Mouse (Mus musculus): ENCODE results near the gene Heatr5b. TPM values are rescaled to one million over a fixed set of nuclear protein-coding genes. Genes with fewer than 3 reads are reported as not detected.
A peak's percentile ranks its signal among the peaks of the same experiment; 100 is the strongest.

Gene Heatr5b
- polyA plus RNA-seq, 1 experiment from 2014 or later = 16.0 TPM

DNA sequence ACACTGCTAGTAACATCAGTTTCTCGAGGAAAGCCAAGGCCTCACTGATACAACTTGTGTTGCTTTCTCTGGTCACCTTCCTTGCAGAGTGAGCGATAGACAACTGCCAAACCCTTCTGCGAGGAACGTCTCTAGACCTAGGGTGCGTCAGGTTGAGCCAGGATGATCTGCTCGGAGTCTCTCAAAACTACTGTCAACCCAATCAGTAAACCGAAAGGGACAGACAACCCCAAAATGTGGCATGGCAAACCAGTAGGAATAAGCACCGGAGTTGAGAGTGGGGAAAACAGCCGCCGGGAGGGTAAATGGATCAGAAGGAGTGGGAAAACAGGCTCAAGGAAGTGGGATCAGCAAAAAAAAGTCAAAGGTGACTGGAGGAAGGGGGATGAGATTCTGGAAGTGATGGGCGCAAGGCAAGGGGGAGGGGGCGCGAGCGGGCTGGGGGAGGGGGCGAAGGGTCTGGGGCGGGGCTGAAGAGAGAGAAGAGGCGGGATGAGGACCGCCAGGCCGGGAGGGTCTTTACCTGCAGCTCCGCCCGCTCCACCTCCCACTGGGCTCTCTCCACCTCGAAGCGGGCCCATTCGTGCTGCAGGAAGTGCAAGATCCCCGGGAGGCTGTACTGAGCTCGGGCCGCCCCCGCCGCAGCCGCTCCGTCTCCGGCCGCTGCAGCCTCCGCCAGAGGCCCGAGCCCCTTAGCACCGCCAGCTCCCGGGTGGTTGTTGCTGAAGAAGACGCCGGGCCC is 99.3 kb downstream of the Heatr5b start:
- Histone ChIP-seq H3K4me3 (peak overlapping the region; percentile 98), H3K36me3 (peaks cover 7% of the 10 kb centered on the region; the same call in 1 of the 2 replicates), H3K27ac (replicated peaks) (peak overlapping the region; percentile 98), H3K4me2 (peak overlapping the region; percentile 88), H3K9ac (peak overlapping the region; percentile 99), H3K4me1 (peaks cover 54% of the 10 kb centered on the region), H3K9me3 (no peaks in the 10 kb centered on the region), H3K27me3 (replicated peaks) (no peaks in the 10 kb centered on the region)
- under 1% methylated on average over 38 of the region's 39 CpGs for WGBS
- no peak; the same call in 1 of the 2 replicates for ATAC-seq (ENCODE audit: extremely low read depth, insufficient number of reproducible peaks, low FRiP score, low TSS enrichment)

DNA sequence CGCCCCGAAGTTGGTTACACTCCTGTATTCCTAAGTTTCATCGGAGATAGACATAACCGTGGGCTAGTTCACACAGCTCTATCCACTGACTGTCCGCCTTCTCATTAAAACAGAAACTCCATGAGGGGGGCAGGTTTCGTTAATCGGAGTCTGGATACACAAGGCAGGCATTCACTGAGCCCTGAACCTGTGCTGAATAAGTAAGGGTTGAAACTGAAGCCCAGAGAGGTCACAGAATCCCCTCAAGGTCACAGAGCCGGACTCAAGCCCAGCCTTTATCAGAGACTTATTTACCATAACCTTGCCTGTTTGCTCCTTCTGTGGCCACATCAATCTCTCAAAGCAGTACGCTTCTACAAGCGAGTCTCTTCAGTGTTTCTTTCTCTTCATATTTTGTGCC is 100.4 kb downstream of the Heatr5b start:
- H3K4me2 ChIP-seq = peak overlapping the region; percentile 88
- peak overlapping the region; percentile 98 for H3K4me3 ChIP-seq
- no peak for ATAC-seq (ENCODE audit: extremely low read depth, insufficient number of reproducible peaks, low FRiP score, low TSS enrichment)
- peaks cover 9% of the 10 kb centered on the region; the same call in 1 of the 2 replicates for H3K36me3 ChIP-seq
- H3K27ac ChIP-seq (replicated peaks) = peak overlapping the region; percentile 98
- peak overlapping the region; percentile 99 for H3K9ac ChIP-seq
- WGBS = 59% methylated on average over 10 of the region's 10 CpGs
- H3K9me3 ChIP-seq = no peaks in the 10 kb centered on the region
- no peaks in the 10 kb centered on the region for H3K27me3 ChIP-seq (replicated peaks)
- peaks cover 56% of the 10 kb centered on the region for H3K4me1 ChIP-seq

DNA sequence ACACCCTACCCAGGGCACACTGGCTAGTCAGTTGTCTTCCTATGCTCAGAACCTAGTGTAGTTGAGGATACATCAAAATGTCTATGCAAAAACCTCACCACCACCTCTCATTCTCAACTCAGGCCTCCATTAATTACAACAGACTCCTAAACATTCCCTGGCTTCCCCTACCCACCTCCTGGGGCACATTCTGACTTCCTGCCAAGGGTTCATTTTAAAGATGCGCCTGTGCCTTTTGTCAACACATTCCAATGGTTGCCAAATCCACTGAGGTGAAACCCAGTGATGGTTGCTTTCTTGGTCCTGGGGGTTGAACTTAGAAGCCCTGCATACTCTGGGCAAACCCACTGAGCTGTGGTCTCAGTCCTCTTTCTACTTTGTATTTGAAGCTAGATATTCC is 103.1 kb downstream of the Heatr5b start:
- peak overlapping the region; percentile 19; the same call in 1 of the 2 replicates for H3K9ac ChIP-seq
- no peaks in the 10 kb centered on the region for H3K9me3 ChIP-seq
- peaks cover 12% of the 10 kb centered on the region; the same call in 1 of the 2 replicates for H3K36me3 ChIP-seq
- H3K27me3 ChIP-seq (replicated peaks) = no peaks in the 10 kb centered on the region
- peaks cover 65% of the 10 kb centered on the region for H3K4me1 ChIP-seq
- H3K4me3 ChIP-seq = no peak overlapping the region; the same call in 1 of the 2 replicates
- 66% methylated on average over 1 of the region's 1 CpGs for WGBS
- no peak for ATAC-seq (ENCODE audit: extremely low read depth, insufficient number of reproducible peaks, low FRiP score, low TSS enrichment)
- 0 out of 2 replicates have a peak overlapping the region, but pooled peaks have one; percentile 11 for H3K4me2 ChIP-seq
- H3K27ac ChIP-seq (replicated peaks) = peak overlapping the region; percentile 36

DNA sequence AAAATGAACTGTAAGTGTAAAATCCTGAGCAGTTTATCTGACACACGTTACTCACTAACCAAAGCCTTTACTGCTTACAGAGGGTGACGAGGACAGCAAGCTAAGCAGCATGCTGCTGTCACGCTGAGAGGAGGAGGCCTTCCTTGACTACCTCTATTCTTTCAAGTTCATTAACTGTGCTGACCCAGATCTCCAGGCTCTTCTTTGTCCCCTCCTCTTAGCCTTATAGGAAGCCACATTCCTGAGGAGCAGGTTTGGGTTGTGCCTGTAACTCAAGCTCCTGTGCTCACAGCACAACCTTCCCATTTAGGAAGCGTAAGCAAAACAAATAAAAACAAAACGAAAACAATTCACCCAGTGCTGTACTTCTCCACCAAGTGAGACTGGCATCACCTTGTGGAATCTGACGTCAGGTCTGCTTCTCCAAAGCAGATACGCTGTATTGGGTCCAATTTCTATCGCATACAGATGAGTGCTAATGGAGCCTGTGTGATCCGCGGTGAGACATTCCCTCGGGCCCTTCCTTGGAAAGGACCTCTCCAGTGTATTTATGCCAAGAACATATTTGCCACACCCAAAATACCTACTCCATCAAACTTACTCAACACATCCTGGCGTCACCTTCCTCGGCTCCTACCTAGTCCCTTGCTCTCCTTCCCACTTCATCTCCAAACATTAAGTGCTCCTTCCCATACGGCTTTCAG is 108.3 kb downstream of the Heatr5b start:
- H3K9me3 ChIP-seq = no peaks in the 10 kb centered on the region
- ATAC-seq (ENCODE audit: extremely low read depth, insufficient number of reproducible peaks, low FRiP score, low TSS enrichment) = no peak
- 74% methylated on average over 14 of the region's 14 CpGs for WGBS
- H3K27me3 ChIP-seq (replicated peaks) = no peaks in the 10 kb centered on the region
- peaks cover 66% of the 10 kb centered on the region for H3K4me1 ChIP-seq
- peaks cover 19% of the 10 kb centered on the region for H3K36me3 ChIP-seq
- no peak overlapping the region for H3K27ac ChIP-seq (replicated peaks)
- no peak overlapping the region for H3K4me2 ChIP-seq
- no peak overlapping the region for H3K9ac ChIP-seq
- H3K4me3 ChIP-seq = no peak overlapping the region

GRCm38 (mm10) chr17:78724461-78725055 is 110.6 kb downstream of the Heatr5b start:
- peak overlapping the region; percentile 78 for H3K27ac ChIP-seq (replicated peaks)
- H3K4me3 ChIP-seq = no peak overlapping the region
- H3K4me2 ChIP-seq = peak overlapping the region; percentile 28
- 33% methylated on average over 6 of the region's 6 CpGs for WGBS
- no peaks in the 10 kb centered on the region for H3K27me3 ChIP-seq (replicated peaks)
- H3K36me3 ChIP-seq = peaks cover 20% of the 10 kb centered on the region
- no peak overlapping the region for H3K9ac ChIP-seq
- H3K9me3 ChIP-seq = no peaks in the 10 kb centered on the region
- peak; percentile 34; the same call in 1 of the 2 replicates for ATAC-seq (ENCODE audit: extremely low read depth, insufficient number of reproducible peaks, low FRiP score, low TSS enrichment)
- H3K4me1 ChIP-seq = peaks cover 62% of the 10 kb centered on the region

- Histone ChIP-seq H3K9ac (no peak overlapping the region), H3K9me3 (no peaks in the 10 kb centered on the region), H3K4me3 (no peak overlapping the region), H3K4me1 (peaks cover 43% of the 10 kb centered on the region), H3K4me2 (no peak overlapping the region), H3K27me3 (replicated peaks) (no peaks in the 10 kb centered on the region), H3K27ac (replicated peaks) (no peak overlapping the region), H3K36me3 (peaks cover 36% of the 10 kb centered on the region)
- no peak for ATAC-seq (ENCODE audit: extremely low read depth, insufficient number of reproducible peaks, low FRiP score, low TSS enrichment)
- 77% methylated on average over 7 of the region's 7 CpGs for WGBS
Measured at GRCm38 (mm10) chr17:78721690-78722089, 113.5 kb downstream of the Heatr5b start.

GRCm38 (mm10) chr17:78719086-78719485 is 116.1 kb downstream of the Heatr5b start:
- peaks cover 43% of the 10 kb centered on the region for H3K4me1 ChIP-seq
- H3K27ac ChIP-seq (replicated peaks) = no peak overlapping the region
- WGBS = 91% methylated on average over 13 of the region's 13 CpGs
- no peak for ATAC-seq (ENCODE audit: extremely low read depth, insufficient number of reproducible peaks, low FRiP score, low TSS enrichment)
- no peaks in the 10 kb centered on the region for H3K27me3 ChIP-seq (replicated peaks)
- no peak overlapping the region for H3K4me3 ChIP-seq
- no peak overlapping the region for H3K9ac ChIP-seq
- H3K4me2 ChIP-seq = no peak overlapping the region
- peaks cover 30% of the 10 kb centered on the region for H3K36me3 ChIP-seq
- H3K9me3 ChIP-seq = no peaks in the 10 kb centered on the region

- no peak for ATAC-seq (ENCODE audit: extremely low read depth, insufficient number of reproducible peaks, low FRiP score, low TSS enrichment)
- WGBS = 53% methylated on average over 2 of the region's 2 CpGs
- Histone ChIP-seq H3K27ac (replicated peaks) (no peak overlapping the region), H3K4me3 (no peak overlapping the region), H3K27me3 (replicated peaks) (no peaks in the 10 kb centered on the region), H3K4me2 (no peak overlapping the region), H3K9ac (no peak overlapping the region), H3K9me3 (peaks cover 11% of the 10 kb centered on the region; the same call in 1 of the 2 replicates), H3K4me1 (peaks cover 30% of the 10 kb centered on the region), H3K36me3 (peaks cover 12% of the 10 kb centered on the region)
Measured at GRCm38 (mm10) chr17:78710258-78710657, 124.9 kb downstream of the Heatr5b start.

DNA sequence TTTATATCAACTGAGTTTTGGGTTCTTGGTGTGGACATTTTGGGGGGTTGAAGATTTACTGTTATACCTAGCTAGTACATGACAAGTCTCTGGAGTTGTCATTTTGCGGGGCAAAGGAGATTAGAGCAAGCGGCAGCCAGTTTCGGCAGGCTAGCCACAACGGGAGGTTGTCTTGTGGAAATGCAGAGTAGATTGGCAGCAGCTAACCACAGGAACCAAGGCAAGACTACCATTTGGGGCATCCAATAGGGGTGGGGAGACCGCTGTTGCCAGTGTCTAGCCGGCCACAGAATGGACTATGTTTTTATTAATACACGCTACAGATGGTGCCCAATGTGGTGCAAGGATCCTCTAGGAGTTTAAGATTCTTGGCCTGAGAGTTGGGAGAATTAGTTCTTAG is 126.7 kb downstream of the Heatr5b start:
- H3K4me2 ChIP-seq = no peak overlapping the region
- H3K27ac ChIP-seq (replicated peaks) = no peak overlapping the region
- no peak for ATAC-seq (ENCODE audit: extremely low read depth, insufficient number of reproducible peaks, low FRiP score, low TSS enrichment)
- H3K9me3 ChIP-seq = peaks cover 18% of the 10 kb centered on the region
- H3K4me3 ChIP-seq = no peak overlapping the region
- H3K36me3 ChIP-seq = peaks cover 25% of the 10 kb centered on the region
- no peak overlapping the region for H3K9ac ChIP-seq
- H3K27me3 ChIP-seq (replicated peaks) = no peaks in the 10 kb centered on the region
- 80% methylated on average over 7 of the region's 7 CpGs for WGBS
- peaks cover 13% of the 10 kb centered on the region for H3K4me1 ChIP-seq

DNA sequence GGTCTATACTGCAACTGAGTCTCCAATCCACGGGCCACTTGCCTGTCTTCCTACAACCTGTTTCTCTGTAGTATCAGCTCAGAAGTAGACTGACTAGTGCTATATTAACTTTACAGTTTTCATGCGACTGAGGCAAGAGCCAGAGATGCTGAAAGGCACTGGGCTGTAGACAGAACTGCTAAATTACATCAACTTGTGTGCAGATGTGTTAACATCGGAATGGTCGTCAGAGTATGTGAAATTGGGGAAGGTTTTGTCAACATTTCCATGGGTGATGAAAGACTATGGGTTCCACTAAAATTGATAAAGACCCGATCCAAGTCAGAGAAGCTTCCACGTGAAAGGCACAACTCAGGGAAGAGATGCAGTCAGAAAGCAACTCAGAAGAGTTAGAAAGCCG is 132.2 kb downstream of the Heatr5b start:
- H3K4me2 ChIP-seq = no peak overlapping the region
- ATAC-seq (ENCODE audit: extremely low read depth, insufficient number of reproducible peaks, low FRiP score, low TSS enrichment) = no peak
- H3K4me1 ChIP-seq = peaks cover 11% of the 10 kb centered on the region
- 83% methylated on average over 7 of the region's 7 CpGs for WGBS
- no peak overlapping the region for H3K27ac ChIP-seq (replicated peaks)
- peaks cover 50% of the 10 kb centered on the region for H3K36me3 ChIP-seq
- H3K9ac ChIP-seq = no peak overlapping the region
- H3K4me3 ChIP-seq = no peak overlapping the region
- peaks cover 18% of the 10 kb centered on the region for H3K9me3 ChIP-seq
- H3K27me3 ChIP-seq (replicated peaks) = no peaks in the 10 kb centered on the region

All from heart, embryonic 13.5 days (tissue).